ENCODE assay signal across 9 mouse cellular contexts in genomic region chr14:18271666-18272065, GRCm38 (mm10). TPM values are rescaled to one million over a fixed set of nuclear protein-coding genes. Genes with fewer than 3 reads are reported as not detected.
DNase-seq lines count a peak whose midpoint lies in the region; ATAC-seq and TF ChIP-seq lines count a peak whose summit lies in the region.
"Had no signal": no experiment of that assay in that cellular context is flagged by ENCODE, and none has a peak within 500 bp of the region (broad histone marks: within the 10 kb centered on the region; RNA-seq: fewer than 3 reads in every experiment).

No protein-coding gene starts in this region.

- no peak for TF ChIP-seq CTCF in embryonic fibroblast, embryonic 13.5 days (IDR thresholded peaks at IDR 0.05; ENCODE audit: borderline replicate concordance, insufficient read depth, low read length)

- DNase-seq in cerebellum, adult 9-11 months = peak; percentile 46
- peak; percentile 51 for DNase-seq in A20 (ENCODE audit: low read depth, low spot score)
- no peak for DNase-seq in urinary bladder, postnatal 25 days (ENCODE audit: low spot score)
- no peak for DNase-seq in gastrocnemius, postnatal 25 days
- DNase-seq in T-cell, adult 2 months (ENCODE audit: low spot score) = no peak

- WGBS in liver, embryonic 12.5 days (ENCODE audit: insufficient replicate concordance) = 9% methylated on average over 7 of the region's 7 CpGs

- H3K36me3 ChIP-seq in liver, embryonic 12.5 days = peaks cover 33% of the 10 kb centered on the region

- H3K9me3 ChIP-seq in liver, embryonic 12.5 days (replicated peaks) = no peaks in the 10 kb centered on the region

- no peak for TF ChIP-seq POLR2A in embryonic fibroblast, embryonic 13.5 days (IDR thresholded peaks at IDR 0.05; ENCODE audit: low read depth, low read length)

- no peaks in the 10 kb centered on the region for H3K4me1 ChIP-seq in embryonic fibroblast, embryonic 13.5 days (ENCODE audit: control insufficient read depth, insufficient read depth, low read length)
- H3K4me1 ChIP-seq in liver, embryonic 12.5 days = peaks cover 20% of the 10 kb centered on the region

- H3K9ac ChIP-seq in liver, embryonic 12.5 days = peak overlapping the region; percentile 79

- H3K27ac ChIP-seq in embryonic fibroblast, embryonic 13.5 days (ENCODE audit: insufficient read depth, low read length) = no peak overlapping the region
- H3K27ac ChIP-seq in liver, embryonic 12.5 days = peak overlapping the region; percentile 87

- H3K4me2 ChIP-seq in liver, embryonic 12.5 days = peak overlapping the region; percentile 77

- no peak for ATAC-seq in cerebellum, adult (ENCODE audit: insufficient number of reproducible peaks, low FRiP score, low TSS enrichment)
- no peak for ATAC-seq in liver, embryonic 12.5 days

- peak overlapping the region; percentile 72 for H3K4me3 ChIP-seq in embryonic fibroblast, embryonic 13.5 days (ENCODE audit: insufficient read depth, low read length)
- H3K4me3 ChIP-seq in liver, embryonic 12.5 days = peak overlapping the region; percentile 90

- H3K27me3 ChIP-seq in liver, embryonic 12.5 days (replicated peaks) = no peaks in the 10 kb centered on the region
- H3K27me3 ChIP-seq: Patski had no signal

RNA-seq across cellular contexts. Expression of gene Rpl15, which starts 0.5 kb away (rescaled TPM):
- polyA plus RNA-seq in embryonic fibroblast, embryonic 13.5 days (2011; ENCODE audit: insufficient read length, low read depth, missing spikeins) = 799 and 868 TPM in 2 replicates
- 393 and 396 TPM in 2 replicates for polyA plus RNA-seq in liver, embryonic 12.5 days (2016; fragmentation: Nextera tagmentation; extraction: Ambion mirVana)
- total RNA-seq in gastrocnemius, postnatal 25 days (2021) = 100 to 1,000 TPM; 479 to 508 TPM

RNA-seq across cellular contexts. Expression of gene Nkiras1, which starts 0.7 kb away (rescaled TPM):
- 13.7 and 18.6 TPM in 2 replicates for polyA plus RNA-seq in embryonic fibroblast, embryonic 13.5 days (2011; ENCODE audit: insufficient read length, low read depth, missing spikeins)
- polyA plus RNA-seq in liver, embryonic 12.5 days (2016; fragmentation: Nextera tagmentation; extraction: Ambion mirVana) = 10.6 and 12.1 TPM in 2 replicates
- 10 to 100 TPM; 33.0 to 35.9 TPM for total RNA-seq in gastrocnemius, postnatal 25 days (2021)

RNA-seq across cellular contexts. Expression of gene Nr1d2, which starts 32.7 kb away (rescaled TPM):
- 31.3 and 35.8 TPM in 2 replicates for polyA plus RNA-seq in embryonic fibroblast, embryonic 13.5 days (2011; ENCODE audit: insufficient read length, low read depth, missing spikeins)
- 2.2 TPM in 2 replicates for polyA plus RNA-seq in liver, embryonic 12.5 days (2016; fragmentation: Nextera tagmentation; extraction: Ambion mirVana)
- 10 to 100 TPM; 50.7 to 84.7 TPM for total RNA-seq in gastrocnemius, postnatal 25 days (2021)

RNA-seq across cellular contexts. Expression of gene Ube2e1, which starts 60.0 kb away (rescaled TPM):
- polyA plus RNA-seq in embryonic fibroblast, embryonic 13.5 days (2011; ENCODE audit: insufficient read length, low read depth, missing spikeins) = 99.1 and 106 TPM in 2 replicates
- 59.6 and 63.1 TPM in 2 replicates for polyA plus RNA-seq in liver, embryonic 12.5 days (2016; fragmentation: Nextera tagmentation; extraction: Ambion mirVana)
- 10 to 100 TPM; 84.4 to 96.1 TPM for total RNA-seq in gastrocnemius, postnatal 25 days (2021)

Comparison
In these comparisons a context has a peak if more than half of its experiments do, and no peak if none do; other contexts are left out.
1. DNase-seq: peak in cerebellum, adult 9-11 months (single experiment) and A20 (single experiment); none in urinary bladder, postnatal 25 days (single experiment), gastrocnemius, postnatal 25 days (single experiment) and T-cell, adult 2 months (single experiment).